Mouse (Mus musculus) neural tube, embryonic 10.5 days (tissue): ENCODE measurements at regions not wholly inside any gene's neighbourhood (a gene's known extent, or its start where the extent isn't known, plus 50 kb on each side); places are given as distances from the start of the nearest gene placed in this dataset.
A peak's percentile ranks its signal among the peaks of the same experiment; 100 is the strongest.

Source experiments
- DNase-seq: peaks from one replicate; pipeline ENCODE4 v3.0.0-alpha.2; 2017; ENCODE audit warnings: low spot score; ENCODE audit errors: extremely low spot score

- DNase-seq, result no peak
Measured at GRCm38 (mm10) chr13:91370021-91370420, 90.1 kb upstream of the Ssbp2 start.

- no peak for DNase-seq
Measured at GRCm38 (mm10) chr13:91370441-91370840, 89.6 kb upstream of the Ssbp2 start.

- peak; percentile 99 for DNase-seq
Measured at GRCm38 (mm10) chr13:91370886-91371595, 89.0 kb upstream of the Ssbp2 start.

GRCm38 (mm10) chr13:91371596-91371987 lies 88.5 kb upstream of the Ssbp2 start:
- no peak for DNase-seq

GRCm38 (mm10) chr13:91372130-91372875 lies 87.8 kb upstream of the Ssbp2 start:
- DNase-seq, result no peak

- DNase-seq, result peak; percentile 62
Measured at GRCm38 (mm10) chr13:91374141-91374540, 85.9 kb upstream of the Ssbp2 start.

GRCm38 (mm10) chr13:91376556-91376955 lies 83.5 kb upstream of the Ssbp2 start:
- DNase-seq, result no peak

GRCm38 (mm10) chr13:91377428-91377827 lies 82.7 kb upstream of the Ssbp2 start:
- no peak for DNase-seq

GRCm38 (mm10) chr13:91377972-91378371 lies 82.1 kb upstream of the Ssbp2 start:
- DNase-seq, result no peak

GRCm38 (mm10) chr13:91385393-91385792 lies 74.7 kb upstream of the Ssbp2 start:
- DNase-seq, result no peak

- no peak for DNase-seq
Measured at GRCm38 (mm10) chr13:91387913-91388312, 72.2 kb upstream of the Ssbp2 start.

- DNase-seq, result no peak
Measured at GRCm38 (mm10) chr13:91403632-91404031, 56.5 kb upstream of the Ssbp2 start.

GRCm38 (mm10) chr13:91405027-91405426 lies 55.1 kb upstream of the Ssbp2 start:
- no peak for DNase-seq

GRCm38 (mm10) chr13:91410116-91410515 lies 50.0 kb upstream of the Ssbp2 start:
- no peak for DNase-seq
